Mouse (Mus musculus) megakaryocyte progenitor cell, adult 5-6 weeks (primary cell): Measurements from ENCODE around the gene Inha. TPM values are rescaled to one million over a fixed set of nuclear protein-coding genes. Genes with fewer than 3 reads are reported as not detected.

Experiments
- ATAC-seq: replicated peaks from 2 replicates; pipeline ENCODE4 v1.8.0; 2016; ENCODE audit warnings: mild to moderate bottlenecking, moderate TSS enrichment, inconsistent platforms; ENCODE audit not compliant: poor library complexity
- total RNA-seq, 2 experiments: library from RNA; stranded (forward) in 1 of 2; stranded (reverse) in 1 of 2; fragments of 157-497, 149-512 nt in 1 of 2; fragments of 200-1000 nt in 1 of 2; gene quantifications; 2 replicates each; pipeline versions ENCODE4 v1.2.3 to v1.2.4; 2015 to 2017

Inha gene
- total RNA-seq, 2 experiments from 2014 or later: not detected

GRCm38 (mm10) chr1:75517984-75518383 is 11.1 kb downstream of the Inha start:
- ATAC-seq: no peak

DNA sequence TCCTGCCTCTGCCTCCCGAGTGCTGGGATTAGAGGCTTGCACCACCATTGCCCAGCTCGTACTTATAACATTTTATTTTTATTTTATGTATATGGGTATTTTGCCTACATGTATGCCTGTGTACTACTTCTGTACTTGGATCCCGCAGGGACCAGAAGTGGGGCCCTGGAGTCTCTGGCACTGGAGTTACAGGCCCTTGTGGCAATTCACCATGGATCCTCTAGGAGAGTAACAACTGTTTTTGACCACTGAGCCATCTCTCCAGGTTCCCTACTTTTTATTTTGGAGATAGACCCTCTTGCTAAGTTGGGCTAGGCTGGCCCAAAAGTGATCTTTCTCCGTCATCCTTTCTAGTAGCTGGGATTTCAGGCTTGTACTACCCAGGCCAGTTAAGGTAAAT is 11.6 kb downstream of the Inha start:
- ATAC-seq: no peak

DNA sequence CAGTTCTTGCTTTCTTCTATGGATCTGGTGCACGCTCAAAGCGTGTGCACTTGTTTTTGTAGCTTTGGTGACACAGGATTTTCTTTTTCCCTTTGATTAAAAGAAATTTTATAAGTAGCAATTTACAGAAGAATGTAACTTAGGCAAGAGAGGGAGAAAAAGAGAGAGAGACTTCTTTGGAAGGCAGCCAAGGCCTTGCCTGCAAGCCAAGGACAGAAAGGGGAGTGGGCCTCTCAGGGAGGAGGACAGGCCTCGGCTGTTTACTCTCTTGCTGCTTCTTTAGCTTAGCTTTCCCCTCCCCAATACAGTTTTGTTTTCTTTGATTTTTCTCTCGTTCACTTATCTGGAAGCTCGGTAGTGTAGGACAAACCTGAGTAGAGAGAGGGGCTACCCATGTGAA is 12.7 kb downstream of the Inha start:
- ATAC-seq: no peak

DNA sequence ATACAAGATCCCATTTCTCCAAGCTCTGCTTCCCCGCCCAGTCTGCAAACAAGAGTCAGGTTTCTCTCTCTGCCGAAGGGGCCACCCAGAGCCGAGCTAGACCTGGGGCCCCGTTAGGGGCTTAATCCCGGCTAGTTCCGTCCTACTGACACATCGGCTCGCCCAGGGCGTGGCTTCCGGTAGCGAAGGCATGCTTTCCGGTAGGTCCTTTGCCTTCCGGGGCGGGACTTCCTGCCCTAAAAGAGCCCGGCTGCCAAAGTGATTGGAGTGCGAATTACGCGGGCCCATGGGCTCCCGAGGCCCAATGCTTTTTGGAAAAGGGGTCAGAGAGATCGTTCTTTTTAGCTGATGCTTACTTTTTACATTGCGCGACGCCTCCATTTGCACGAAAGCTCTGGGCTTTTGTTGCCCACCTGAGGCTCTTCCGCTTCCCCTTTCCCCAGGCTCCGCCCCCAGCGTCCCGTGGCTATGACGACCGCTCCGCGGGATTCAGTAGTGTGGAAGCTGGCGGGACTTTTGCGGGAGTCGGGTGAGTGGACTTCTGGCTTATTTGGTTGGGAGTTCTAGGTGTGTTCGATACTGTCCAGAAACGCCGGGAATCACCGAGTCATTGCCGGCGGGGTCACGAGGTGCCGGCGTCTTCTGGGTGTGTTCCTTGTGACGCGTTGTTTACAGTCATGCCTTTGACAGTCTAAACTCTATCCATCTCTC is 14.6 kb downstream of the Inha start, which contains the start of gene Stk11ip:
Stk11ip (plus strand) TSS at position 209 of the 711 bp plus-strand sequence.
- peak; percentile 97 for ATAC-seq

GRCm38 (mm10) chr1:75524679-75525078 is 17.8 kb downstream of the Inha start:
- ATAC-seq: no peak

- no peak for ATAC-seq
Observed at GRCm38 (mm10) chr1:75530546-75530945, 23.7 kb downstream of the Inha start.

DNA sequence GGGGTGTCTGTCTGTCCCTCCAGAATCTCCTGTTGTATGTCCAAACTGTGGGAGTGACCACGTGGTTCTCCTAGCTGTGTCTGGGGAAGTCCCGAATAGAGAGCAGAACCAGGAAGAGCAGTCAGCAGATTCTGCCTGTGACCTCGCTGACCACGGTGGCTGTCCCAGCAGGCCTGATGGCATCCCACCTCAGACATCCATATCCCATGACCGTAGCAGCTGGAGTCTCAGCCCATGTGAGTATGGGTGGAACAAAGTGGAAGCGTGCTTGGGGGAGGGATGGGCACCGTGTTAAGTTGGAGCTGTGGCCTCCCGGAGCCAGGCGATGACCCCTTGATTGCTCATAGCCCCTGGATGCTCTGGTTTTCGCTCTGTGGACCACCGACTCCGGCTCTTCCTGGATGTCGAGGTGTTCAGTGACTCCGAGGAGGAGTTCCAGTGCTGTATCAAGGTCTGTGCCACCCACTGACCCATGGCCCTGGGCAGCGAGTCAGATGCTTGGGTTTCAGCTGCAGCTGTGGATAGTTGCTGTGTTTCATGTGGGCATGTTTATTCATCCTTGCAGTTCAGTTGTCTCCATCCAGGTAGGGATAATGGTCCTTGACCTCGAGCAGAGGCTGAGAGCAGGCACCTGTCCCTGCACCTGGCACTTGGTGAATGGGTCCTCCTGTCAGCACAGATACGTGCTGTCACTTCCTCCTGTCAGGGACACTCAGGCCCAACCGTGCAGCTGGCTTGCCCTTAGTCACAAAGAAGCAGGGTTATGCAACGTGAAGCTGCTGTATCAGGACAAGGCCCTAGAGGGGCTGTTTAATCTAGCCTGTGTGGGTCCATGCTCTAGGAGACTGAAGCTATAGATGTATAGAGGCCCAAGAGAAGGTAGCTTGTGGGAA is 25.6 kb downstream of the Inha start:
- ATAC-seq: no peak

- no peak for ATAC-seq
Observed at GRCm38 (mm10) chr1:75533325-75534252, 26.7 kb downstream of the Inha start.

DNA sequence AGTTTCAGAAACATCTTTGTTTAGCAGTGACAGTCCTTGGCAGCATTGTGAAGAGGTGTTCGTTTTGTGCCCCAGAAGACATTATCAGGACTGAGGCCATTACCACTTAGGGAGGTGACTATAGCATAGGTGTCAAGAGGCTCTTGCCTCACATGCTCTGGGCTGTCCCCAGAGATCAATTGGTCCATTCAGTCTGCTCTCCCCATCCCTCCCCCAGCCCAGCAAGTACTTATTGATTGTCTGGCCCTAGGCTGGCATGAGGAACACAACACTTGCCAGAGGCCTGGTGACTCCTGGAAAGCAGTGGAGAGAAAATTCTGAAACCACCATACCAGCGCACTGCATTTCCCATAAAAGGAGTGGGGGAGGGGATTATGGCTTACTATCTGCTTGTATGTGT is 30.7 kb downstream of the Inha start:
- ATAC-seq: no peak

- no peak for ATAC-seq
Observed at GRCm38 (mm10) chr1:75538597-75539190, 31.8 kb downstream of the Inha start.

- no peak for ATAC-seq
Observed at GRCm38 (mm10) chr1:75541496-75541895, 34.6 kb downstream of the Inha start.

DNA sequence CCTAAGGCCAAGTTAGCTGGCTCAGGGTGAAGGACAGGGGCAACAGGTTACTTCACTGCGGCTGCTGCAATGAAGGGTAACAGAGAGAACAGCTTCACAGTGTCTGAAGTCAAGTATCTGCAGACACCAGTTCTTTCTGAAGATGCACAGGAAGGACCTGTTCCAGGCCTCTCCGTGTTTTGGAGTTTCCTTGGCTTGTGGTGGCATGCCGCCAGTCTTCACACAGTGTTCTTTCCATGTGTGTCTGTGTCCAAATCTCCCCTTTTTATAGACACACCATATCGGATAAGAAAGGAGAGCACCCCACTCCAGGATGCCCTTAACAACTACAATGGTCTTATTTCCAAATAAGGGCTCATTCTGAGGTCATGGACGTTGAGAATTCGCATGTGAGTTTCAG is 37.5 kb downstream of the Inha start:
- ATAC-seq: no peak

DNA sequence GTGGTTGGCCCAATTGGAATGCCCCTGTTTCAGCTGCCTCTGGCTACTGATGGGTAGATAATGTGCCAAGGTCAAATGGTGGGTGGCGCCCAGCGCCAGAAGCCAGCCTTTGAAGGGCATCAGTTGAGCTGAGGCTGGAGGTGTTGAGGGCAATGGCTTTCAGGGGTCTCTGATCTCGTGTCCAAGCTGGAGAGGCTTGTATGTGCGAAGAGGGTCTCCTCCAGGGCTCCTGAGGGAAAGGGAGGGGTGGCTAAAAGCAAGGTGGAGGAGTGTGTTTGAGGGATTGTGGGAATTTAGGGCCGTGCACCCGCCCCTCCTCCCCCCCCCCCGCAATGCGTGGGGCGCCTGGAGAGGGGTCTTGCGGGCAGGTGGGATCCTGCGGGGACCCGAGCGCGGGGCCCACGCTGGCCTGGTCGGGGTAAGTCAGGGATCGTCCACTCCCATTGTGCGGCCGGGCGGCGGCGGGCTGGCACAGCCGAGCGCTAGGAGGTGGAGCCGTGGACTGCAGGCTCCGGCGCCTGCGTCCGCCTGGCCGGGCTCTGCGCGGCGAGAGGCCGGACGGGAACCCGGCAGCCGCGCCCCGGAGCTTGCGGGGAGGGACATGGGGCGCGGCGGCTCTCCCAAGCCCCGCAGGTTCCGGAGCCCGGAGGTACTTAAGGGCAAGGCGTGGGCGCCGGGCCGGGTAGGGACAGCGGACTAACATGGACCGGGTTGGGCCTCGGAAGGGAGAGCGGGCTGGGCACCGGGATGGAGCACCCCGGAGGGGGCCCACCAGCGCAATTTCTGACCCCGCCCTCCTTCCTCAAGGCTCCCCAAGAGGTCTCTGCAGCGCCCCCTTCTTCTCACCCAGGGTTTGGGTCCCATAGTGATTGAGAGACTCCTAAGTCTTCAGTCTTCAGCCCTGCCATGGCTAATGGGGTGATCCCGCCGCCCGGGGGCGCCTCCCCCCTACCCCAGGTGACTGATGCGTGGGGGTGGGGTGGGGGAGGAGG is 39.4 kb downstream of the Inha start, which contains the start of gene Slc4a3:
Slc4a3 (plus strand) TSS at position 302 of the 992 bp plus-strand sequence.
- ATAC-seq: peak; percentile 71

GRCm38 (mm10) chr1:75547351-75547750 is 40.5 kb downstream of the Inha start:
- ATAC-seq: no peak

- no peak for ATAC-seq
Observed at GRCm38 (mm10) chr1:75548083-75548482, 41.2 kb downstream of the Inha start.

GRCm38 (mm10) chr1:75548871-75549270 is 42.0 kb downstream of the Inha start:
- ATAC-seq: no peak

DNA sequence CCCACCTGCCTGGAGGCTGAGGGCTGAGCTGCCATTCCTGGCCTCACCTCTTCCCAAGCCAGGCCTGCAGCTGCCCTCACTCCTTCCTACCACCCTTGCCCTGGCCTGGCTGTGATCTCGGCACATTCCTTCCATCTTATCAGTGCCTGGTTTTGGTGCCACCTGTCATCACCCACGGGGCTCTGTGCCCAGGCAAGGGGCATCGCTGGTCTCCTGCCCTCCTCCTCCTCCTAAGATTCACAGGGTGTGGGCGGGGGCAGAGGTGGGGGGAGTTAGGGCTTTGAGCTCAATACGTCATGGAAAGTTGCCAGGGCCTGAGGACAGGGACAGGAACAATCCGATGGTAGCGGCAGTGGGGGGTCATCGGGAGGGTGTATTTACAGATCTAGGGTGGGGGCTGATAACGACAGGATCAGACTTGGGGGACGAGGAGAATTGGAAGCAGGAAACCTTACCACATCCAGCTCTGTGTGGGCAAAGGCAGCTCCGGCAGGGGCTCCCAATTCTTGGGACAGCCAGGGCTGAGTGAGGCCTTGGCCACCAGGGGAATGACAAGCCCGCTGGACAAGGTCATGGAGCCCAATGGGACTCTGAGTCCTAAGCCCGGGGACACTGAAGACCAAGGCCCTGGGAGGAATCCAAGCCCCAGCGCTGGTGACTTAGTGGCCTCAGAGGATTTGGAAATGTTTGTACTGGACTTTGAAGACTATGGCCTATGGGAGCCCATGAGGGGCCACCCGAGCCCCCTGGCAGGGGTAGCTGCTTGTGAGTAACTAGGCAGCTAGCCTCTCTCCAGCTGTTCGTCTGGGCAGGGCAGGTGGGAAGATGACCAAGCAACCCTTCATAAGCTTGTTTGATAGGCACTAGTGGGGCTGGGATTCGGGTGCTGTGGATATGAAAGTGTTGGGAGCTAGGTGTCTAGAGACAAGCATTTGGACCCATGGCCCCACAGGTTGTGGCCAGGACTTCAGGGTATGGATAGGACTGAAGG is 42.7 kb downstream of the Inha start:
- no peak for ATAC-seq

DNA sequence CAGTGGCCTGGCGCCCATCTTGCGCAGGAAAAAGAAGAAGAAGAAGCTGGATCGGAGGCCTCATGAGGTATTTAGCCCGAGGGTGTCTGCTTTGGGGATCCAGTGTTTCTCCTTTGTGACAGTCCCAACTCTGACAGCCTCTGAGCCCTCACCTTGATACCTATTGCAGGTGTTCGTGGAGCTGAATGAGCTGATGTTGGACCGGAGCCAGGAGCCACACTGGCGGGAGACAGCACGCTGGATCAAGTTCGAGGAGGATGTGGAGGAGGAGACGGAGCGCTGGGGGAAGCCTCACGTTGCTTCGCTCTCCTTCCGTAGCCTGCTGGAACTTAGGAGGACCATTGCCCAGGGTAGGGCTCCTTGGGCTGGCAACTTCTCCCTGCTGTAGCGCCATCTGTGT is 43.7 kb downstream of the Inha start:
- ATAC-seq: no peak
